Mouse (Mus musculus): Measurements from ENCODE around the gene Wif1. TPM values are rescaled to one million over a fixed set of nuclear protein-coding genes. Genes with fewer than 3 reads are reported as not detected.

Gene Wif1
- not detected in 2 replicates for total RNA-seq (2015; ENCODE audit: low replicate concordance)
- total RNA-seq (2017; ENCODE audit: low replicate concordance): not detected in 2 replicates

DNA sequence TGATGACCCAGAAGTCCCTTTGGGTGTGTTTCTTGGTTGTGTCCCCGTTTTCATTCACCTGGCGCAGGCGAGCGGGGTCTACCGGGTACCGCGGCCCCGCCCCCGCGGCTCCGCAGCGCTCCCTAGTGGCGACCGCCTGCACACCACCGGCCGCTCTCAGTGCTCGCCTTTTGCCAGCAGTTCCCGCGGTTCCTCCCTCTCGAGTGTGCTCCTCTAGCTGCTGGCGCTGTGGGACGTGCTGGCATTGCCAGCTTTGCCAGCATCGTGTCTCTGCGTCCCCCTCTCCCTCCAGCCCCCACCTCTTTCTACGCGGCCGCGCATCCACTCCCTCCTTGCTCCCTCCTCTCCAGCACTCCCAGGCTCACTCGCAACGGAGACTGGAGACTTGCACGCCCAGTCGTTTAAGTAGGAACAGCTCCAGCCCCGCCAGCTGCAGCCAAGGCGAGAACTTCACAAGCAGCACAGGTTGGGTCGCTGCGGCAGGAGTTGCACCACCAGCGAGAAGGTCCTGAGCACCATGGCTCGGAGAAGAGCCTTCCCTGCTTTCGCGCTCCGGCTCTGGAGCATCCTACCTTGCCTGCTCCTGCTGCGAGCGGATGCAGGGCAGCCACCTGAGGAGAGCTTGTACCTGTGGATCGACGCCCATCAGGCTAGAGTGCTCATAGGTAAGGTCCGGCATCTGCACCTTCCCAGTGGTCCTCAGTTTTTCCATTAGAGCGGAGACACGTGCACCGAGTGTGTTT lies at the start of gene Wif1:
TSS of gene Wif1 (plus strand) at position 135 of the 743 bp plus-strand sequence.
- ATAC-seq (replicated peaks; ENCODE audit: low FRiP score, poor library complexity, severe bottlenecking): peak; percentile 70

DNA sequence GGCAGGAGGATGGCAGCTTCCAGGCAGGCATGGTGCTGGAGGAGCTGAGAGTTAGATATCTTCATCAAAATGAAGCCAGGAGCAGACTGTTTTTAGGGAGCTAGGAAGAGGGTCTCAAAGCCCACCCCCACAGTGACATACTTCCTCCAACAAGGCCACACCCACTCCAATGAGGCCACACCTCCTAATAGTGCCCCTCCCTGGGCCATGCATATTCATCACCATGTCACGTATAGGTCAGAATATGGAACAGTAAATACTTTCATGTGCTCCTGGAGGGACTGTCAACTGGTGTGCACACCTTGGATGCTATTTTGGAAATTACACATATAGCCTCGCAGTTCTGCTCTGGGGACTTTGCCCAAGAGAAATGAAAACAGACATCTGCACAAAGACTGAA lies 31.6 kb upstream of the Wif1 start:
- no peak for ATAC-seq (replicated peaks; ENCODE audit: low FRiP score, poor library complexity, severe bottlenecking)

DNA sequence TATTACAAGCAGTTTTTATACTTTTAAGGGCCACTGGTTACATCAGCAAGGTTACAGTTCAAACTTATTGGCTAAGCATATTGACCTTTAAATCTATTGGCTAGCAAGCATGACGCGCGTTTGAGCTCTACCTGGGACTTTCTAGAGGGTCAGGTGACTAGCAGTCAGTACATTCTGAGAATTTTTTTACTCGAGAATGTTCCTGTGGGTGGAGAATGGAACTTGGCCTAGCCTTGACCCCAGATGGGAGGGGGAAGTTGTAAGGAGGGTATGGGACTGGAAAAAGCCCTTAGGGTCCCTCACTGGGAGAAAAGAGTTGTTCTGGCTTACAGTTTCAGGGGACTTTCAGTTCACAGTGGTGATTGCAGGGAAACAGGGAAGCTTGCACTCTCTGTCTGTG lies 22.3 kb upstream of the Wif1 start:
- no peak for ATAC-seq (replicated peaks; ENCODE audit: low FRiP score, poor library complexity, severe bottlenecking)

DNA sequence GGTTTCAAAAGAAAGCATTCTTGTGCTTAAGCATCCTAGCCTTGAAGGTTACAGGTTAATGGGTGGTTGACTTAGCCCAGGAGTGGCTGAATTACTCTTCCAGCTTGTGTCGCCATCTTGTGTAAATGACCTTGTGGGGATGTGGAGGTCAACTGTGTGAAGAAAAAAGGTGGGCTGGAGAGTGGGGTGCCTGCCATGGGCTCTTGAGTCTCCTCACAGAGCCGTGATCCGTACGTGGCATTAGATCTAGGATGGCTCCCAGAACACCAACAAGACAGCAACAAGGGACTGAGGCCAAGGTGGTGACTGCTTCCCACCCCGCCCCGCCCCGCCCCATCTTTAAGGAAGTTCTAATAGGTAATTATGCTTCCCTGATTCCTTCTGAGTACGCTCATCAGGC lies 17.5 kb upstream of the Wif1 start:
- no peak for ATAC-seq (replicated peaks; ENCODE audit: low FRiP score, poor library complexity, severe bottlenecking)

DNA sequence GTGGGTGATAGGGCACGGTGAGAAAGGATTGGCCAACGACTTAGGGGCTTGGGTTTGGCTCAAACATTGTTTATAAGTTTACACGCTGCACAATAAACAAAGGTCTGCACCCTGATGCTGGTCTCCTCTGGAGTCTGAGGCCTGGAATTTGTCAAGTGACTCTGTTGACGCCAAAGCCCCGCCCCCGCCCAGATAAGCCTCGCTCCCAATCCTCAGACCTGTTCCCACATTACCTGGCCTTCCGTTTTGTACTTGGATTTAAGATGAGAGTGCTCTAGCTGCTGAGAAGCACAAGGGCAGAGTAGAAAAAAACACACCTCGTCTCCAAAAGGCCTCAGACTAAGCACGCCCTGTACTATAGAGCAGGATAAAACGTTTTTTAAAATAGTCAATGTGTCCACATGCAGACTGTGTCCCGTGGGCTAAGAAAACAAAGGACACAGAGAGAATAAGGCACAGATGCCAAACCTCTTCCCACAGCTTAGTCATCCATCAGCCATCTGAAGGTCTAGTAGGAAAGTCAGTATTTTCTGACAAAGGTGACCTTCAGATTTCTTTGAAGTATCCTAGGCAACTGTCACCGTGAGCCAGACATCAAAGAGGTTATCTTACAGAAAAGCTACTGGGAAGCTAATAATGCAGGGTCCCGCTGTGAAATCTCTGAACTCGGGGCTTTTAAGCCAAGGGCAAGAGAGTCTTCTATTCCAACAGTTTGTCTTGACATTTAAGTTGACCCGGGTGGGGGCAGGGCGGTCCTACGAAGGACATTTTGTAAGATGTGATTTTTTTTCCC lies 16.9 kb upstream of the Wif1 start:
- no peak for ATAC-seq (replicated peaks; ENCODE audit: low FRiP score, poor library complexity, severe bottlenecking)

DNA sequence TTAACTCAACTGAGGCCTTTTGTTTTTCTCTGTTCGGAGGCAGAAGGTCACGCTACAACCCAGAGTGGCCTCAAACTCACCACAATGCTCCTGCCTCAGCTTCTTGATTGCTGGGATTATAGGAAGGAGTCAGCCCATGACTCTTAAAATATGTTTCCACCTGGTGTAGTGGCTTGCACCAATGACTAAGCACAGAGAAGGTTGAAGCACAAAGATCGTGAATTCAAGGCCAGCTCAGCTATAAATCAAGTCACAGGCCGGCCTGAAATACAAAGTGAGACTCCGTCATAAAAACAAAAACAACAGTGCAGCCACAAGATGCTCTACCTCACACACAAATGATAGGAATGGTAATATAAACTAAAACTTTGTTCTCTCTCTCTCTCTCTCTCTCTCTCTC lies 10.8 kb upstream of the Wif1 start:
- no peak for ATAC-seq (replicated peaks; ENCODE audit: low FRiP score, poor library complexity, severe bottlenecking)

DNA sequence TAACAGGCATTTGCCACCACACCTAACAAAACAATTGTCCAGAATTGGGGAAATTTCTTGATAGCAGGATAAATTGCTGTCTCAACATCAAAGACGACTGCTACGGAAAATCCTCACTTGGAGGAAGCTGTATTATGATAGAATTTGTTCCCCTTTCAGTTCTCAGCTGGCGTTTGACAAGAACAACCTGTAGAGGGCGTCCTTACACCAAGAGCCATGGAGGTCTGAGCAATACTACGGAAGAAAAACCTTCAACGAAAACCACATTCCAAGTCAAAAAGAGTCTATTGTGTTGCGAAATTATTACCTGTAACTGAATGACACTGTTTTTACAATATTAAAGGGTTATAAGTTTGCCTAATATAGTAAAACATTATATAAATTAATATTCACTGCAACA lies 2.0 kb upstream of the Wif1 start:
- no peak for ATAC-seq (replicated peaks; ENCODE audit: low FRiP score, poor library complexity, severe bottlenecking)

DNA sequence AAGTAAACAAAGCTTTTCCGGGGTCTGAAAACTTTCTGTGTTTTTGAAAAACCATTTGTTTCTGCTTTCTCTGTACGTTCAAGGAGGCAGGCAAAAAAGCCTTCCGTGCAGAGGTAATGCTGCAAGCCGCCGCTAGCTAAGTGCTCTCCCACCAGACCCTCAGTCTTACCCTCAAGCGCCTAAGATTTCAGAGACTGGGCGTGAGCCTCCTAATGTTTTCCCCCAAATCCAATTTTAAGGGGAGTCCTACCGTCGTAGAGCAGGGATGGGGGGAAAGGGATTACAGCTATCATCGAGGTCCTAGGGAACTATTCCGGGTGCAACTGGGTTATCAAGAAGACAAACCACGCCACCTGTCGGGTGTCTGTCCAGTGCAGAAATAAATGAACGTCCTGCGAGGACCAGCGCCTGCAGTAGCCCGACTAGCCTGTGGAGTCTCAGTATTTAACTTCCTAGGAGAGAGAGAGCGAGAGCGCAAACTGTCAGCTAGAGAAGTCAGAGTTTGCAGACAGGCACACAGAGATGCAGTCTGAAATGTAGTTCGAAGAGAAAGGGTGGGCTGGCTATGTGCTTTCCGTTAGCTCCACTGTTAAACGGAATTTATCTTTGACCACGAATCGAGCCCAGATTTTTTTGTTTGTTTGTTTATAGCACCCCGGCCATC lies 500 bp upstream of the Wif1 start:
- no peak for ATAC-seq (replicated peaks; ENCODE audit: low FRiP score, poor library complexity, severe bottlenecking)

DNA sequence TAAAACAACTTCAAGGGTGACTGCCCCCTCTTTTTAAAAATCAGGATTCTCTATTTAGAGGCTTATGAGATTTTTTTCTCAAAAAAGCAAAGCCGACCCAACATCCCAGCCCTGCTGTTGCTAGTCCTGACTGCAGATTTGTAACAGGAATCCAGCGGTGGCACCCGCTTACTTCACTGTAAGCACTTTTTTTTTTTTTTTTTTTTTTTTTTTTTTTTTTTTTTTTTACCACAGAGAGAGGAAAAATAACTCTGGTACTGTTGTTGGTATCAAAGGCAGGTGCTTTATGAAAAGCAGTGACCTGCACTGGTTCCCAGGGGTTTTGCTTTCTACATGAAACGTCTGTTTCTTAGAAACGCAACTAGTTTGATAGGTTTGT lies 798 bp downstream of the Wif1 start:
- no peak for ATAC-seq (replicated peaks; ENCODE audit: low FRiP score, poor library complexity, severe bottlenecking)

DNA sequence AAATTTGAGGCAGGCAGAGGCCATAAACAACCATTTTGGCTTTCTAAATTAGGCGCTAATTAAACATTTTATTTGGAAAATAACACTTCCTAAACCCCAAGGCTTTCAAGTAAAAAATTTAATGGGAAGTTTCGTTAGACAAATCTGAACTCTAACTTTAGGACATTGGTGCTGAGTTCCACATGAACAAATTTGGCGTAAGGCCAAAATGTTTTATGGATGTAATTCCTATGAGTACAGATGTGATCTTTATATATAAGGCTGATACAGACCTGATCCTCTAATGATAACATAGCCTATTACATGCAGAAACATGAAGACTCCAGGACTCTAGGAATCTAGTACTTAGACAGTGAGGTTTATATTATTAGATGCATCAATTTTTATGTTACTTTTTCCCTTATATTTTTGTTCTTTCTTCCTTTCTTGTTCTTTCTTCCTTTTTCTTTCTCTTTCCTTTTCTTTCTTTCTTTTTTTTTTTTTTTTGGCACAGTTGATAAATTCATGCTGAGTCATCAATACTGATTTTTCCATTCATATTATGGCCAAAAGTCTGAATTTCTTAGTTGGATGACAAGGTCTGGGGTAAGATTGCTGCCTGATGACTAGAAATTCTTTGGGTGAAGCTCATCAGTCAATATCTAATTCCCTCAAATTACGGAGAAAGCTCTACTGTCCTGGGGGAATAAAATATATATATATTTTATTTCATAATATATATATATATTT lies 5.0 kb downstream of the Wif1 start:
- ATAC-seq (replicated peaks; ENCODE audit: low FRiP score, poor library complexity, severe bottlenecking): no peak

DNA sequence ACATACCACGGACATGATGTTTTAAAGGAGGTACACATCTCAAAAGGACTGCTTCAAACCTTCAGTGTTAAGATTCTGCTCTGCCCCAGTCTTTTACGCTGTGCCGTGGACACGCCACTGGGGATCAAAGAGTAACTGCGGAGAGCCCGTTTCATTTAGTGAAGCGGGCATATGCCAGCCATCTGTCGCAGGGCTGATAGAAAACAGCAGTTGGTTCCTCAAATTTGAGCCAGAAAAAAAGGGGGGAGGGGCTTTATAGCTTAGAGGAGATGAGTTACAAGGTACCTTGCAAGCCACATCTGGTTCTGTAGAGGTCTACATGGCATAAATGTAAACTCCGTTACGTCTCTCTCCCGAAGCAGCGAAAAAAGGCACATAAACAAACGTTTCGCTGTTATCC lies 7.2 kb downstream of the Wif1 start:
- ATAC-seq (replicated peaks; ENCODE audit: low FRiP score, poor library complexity, severe bottlenecking): no peak

DNA sequence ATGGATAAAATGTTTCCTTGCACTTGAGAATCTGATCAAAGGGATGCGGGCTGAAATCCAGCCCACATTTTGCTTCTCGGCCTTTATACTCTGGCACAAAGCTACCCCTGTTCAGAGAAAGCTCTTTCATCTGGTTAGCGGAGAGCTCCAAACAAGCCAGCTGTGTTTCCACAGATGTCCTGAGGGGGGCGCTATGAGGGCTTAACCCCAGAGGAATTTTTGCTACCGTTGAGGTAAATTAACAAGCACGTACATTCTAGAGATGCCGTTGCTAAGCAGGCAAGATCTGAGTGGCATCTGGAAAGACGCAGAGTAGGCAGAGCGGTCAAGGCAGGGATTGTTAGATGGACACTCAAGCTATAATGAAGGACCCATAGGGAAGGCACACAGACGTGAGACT lies 13.7 kb downstream of the Wif1 start:
- no peak for ATAC-seq (replicated peaks; ENCODE audit: low FRiP score, poor library complexity, severe bottlenecking)

DNA sequence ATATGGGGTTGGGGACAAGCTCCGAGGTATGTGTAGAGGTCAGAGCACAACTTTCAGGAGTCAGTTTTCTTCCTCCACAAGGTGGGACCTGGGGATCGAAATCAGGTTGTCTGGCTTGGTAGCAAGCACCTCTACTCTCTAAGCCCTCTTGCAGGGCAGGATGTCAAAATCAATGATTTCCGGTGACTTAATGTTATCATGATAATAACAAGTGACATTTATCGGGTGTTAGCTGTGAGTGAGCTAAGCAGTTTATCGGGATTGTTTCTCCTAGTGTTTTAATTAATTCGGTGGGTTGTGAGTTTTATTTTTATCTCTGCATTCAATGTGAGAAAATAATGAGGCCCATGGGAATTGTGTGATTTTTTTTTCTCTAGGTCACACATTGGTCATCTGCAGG lies 18.3 kb downstream of the Wif1 start:
- ATAC-seq (replicated peaks; ENCODE audit: low FRiP score, poor library complexity, severe bottlenecking): no peak

DNA sequence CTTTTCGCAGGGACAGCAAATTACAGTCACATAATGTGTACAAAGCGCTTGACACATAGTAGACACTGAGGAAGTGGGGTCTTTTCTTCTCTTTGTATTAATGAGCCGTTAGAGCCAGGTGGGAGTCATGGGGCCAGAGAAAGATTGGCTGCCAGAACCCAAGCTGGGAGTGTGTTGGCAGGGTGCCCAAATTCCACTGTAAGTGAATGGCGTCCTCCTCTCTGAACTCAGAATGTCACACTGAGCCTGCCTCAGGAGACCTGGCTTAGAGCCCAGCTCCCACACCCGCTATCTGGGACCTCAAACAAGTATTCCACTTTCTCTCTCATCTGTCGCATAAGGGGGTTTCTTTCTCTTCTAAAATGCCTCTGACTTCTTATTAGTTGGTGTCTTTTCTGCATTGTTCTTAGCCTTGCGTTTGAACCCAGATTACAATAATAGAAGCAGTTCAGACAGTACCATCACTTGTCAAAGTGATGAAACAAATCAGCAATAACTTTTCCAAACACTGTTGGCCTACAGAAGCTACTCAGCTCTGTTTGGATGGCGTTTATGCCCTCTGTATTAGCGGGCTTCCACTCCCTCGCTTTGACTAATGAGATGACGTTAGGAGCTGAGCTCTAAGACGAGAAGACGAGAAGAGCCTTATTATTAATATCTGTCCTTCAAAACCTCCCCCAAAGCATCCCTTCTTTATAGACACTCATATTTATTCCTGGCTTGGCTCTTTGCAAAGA lies 21.9 kb downstream of the Wif1 start:
- ATAC-seq (replicated peaks; ENCODE audit: low FRiP score, poor library complexity, severe bottlenecking): no peak

DNA sequence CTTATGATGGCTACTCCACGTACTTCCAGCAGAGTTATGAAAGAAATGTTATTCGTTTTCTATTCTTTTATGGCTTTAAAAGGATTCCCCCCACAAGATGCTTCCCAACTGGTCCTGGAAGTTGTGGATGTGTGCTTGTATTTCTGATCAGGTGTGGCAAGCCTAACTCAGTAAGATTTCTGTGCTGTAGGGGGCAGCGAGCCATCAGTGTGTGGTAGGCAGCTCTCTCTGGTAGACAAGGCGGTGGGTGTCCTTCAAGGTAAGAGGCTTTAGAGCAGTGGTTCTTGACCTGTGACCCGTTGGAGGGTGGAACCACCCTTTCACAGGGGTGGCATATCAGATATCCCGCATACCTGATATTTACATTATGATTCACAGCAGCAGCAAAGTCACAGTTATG lies 23.1 kb downstream of the Wif1 start:
- ATAC-seq (replicated peaks; ENCODE audit: low FRiP score, poor library complexity, severe bottlenecking): no peak

DNA sequence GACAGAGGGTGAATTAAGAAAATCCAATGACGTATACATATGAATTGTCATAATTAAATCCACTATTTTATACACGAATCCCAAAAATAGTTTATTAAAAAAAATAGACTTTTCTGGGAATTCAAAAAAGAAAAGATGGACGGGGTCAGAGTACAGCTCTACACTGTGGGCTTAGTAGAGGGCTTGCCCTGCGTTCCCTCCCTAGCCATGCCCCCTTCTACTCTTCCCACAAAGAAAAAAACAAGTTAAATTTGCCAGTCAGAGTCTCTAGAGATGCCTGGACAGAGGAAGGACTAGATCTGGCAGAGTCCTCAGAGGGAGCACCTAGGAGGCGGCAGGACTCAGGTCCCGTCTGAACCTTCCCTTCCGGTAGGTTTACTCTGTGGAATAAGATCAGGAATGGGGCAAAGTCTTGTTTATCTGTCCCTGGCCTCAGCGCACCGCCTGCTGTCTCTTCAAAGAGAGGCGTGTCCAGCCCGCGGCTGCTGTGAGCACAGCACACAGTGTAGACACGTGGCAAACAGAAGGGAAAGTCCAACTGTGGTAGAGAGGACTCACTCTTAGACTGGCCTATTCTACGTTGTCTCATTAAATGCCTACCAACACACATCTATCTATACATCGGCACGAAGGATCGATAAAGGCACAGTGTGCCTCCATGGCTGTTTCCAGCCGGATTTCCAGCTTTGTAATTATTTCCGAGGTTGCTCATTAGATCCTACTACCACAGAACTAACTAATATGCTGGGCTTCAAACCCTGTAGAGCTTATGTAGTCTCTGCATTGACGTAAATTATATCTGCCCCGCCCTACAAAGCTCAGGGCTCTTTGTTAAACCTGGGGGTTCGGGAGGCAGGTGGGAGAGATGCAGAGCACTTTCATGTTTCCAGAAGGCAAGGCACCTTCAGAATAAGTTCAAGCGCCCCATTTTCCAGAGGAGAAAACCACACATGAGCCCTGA lies 25.6 kb downstream of the Wif1 start:
- no peak for ATAC-seq (replicated peaks; ENCODE audit: low FRiP score, poor library complexity, severe bottlenecking)

DNA sequence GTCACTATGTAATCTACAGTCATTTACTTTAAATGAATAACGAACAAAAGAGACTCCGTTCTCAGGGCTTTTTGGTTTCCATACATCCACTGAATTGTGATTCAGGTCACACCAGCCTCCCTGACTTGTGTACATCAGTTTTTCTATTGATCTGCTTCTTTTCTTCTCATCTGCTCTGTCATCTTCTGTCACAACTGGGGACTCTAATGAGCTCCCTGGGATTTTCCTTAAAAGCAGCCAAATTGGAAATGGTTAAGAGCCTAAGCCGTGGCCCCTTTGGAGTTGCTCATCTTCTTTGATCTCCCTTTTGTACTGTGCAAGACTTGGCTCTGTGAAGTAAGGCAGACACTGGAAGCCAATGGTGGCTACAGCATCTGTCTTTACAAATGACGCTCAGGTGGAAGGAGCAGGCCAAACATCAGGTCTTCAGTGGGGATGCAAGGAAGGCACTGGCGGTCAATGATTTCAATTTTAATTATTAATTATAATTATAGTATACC lies 27.6 kb downstream of the Wif1 start:
- no peak for ATAC-seq (replicated peaks; ENCODE audit: low FRiP score, poor library complexity, severe bottlenecking)

DNA sequence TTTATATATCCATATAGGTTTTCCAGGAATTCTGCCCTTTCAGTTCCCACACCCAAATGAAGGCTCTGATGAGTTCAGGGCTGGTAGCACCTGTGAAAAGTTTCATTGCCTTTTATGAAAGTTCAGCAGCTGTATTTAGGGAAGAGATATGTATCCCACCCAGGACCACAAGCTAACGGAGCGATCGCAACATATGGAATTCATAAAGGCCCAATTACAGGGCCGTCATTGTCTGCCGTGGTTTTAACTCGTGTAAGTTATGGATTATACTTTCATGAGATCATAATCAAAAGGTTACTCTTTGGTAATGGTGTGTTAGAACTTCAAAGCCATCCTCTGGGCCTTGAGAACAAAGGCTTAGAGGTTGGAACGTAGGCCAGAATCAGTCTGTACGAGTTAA lies 28.9 kb downstream of the Wif1 start:
- no peak for ATAC-seq (replicated peaks; ENCODE audit: low FRiP score, poor library complexity, severe bottlenecking)
